Mouse (Mus musculus): ENCODE measurements at regions not wholly inside any gene's neighbourhood (a gene's known extent, or its start where the extent isn't known, plus 50 kb on each side); places are given as distances from the start of the nearest gene placed in this dataset.
A peak's percentile ranks its signal among the peaks of the same experiment; 100 is the strongest.

- H3K27ac ChIP-seq (replicated peaks; ENCODE audit: low read depth, low read length), result no peak overlapping the region
These were observed 513.6 kb upstream of the Nox3 start for GRCm38 (mm10) chr17:4209650-4210049.

DNA sequence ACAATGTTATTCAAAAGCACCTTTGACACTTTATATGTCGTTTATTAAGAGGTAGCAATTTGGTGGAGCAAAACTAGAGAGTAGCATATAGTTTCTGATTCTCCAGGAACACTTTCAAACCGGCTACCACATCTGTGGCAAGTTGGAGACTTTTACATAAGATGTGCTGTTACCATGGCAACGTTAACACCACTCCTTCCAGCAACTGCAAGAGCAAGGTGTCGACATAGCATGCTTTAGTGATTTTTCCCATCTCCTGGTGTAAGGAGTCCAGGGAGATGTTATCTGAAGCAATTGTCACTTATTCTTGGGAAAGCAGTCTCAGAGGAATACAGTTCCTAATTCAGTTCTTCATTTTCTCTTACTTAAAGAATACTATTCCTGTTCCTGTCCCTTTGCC is 516.5 kb upstream of the Nox3 start:
- DNase-seq (peak; percentile 76), ATAC-seq (ENCODE audit: low FRiP score, low TSS enrichment) (no peak)
- Histone ChIP-seq H3K4me3 (replicated peaks; ENCODE audit: low read depth, low read length) (no peak overlapping the region), H3K4me1 (ENCODE audit: control insufficient read depth, insufficient read depth, low read length) (no peaks in the 10 kb centered on the region), H3K27me3 (ENCODE audit: control insufficient read depth, insufficient read depth, low read length) (no peaks in the 10 kb centered on the region), H3K9me3 (ENCODE audit: control insufficient read depth, low read length) (no peaks in the 10 kb centered on the region), H3K36me3 (ENCODE audit: control insufficient read depth, insufficient read depth, low read length) (no peaks in the 10 kb centered on the region), H3K27ac (replicated peaks; ENCODE audit: low read depth, low read length) (no peak overlapping the region), H3K9ac (replicated peaks; ENCODE audit: low read length) (no peak overlapping the region), H3K4me2 (ENCODE audit: low read length) (no peak overlapping the region)
- 59% methylated on average over 4 of the region's 4 CpGs for WGBS

More at GRCm38 (mm10) chr17:4209650-4210049, 513.6 kb upstream of the Nox3 start:
- H3K9ac ChIP-seq (replicated peaks; ENCODE audit: low read length), result no peak overlapping the region
- ATAC-seq (ENCODE audit: low FRiP score, low TSS enrichment), result no peak
- H3K4me3 ChIP-seq (replicated peaks; ENCODE audit: low read depth, low read length), result no peak overlapping the region
- no peaks in the 10 kb centered on the region for H3K9me3 ChIP-seq (ENCODE audit: control insufficient read depth, low read length)
- no peak overlapping the region for H3K4me2 ChIP-seq (ENCODE audit: low read length)
- H3K4me1 ChIP-seq (ENCODE audit: control insufficient read depth, insufficient read depth, low read length), result no peaks in the 10 kb centered on the region
- H3K36me3 ChIP-seq (ENCODE audit: control insufficient read depth, insufficient read depth, low read length), result no peaks in the 10 kb centered on the region
- no peaks in the 10 kb centered on the region for H3K27me3 ChIP-seq (ENCODE audit: control insufficient read depth, insufficient read depth, low read length)
- 88% methylated on average over 8 of the region's 8 CpGs for WGBS
- DNase-seq, result no peak

GRCm38 (mm10) chr17:4214970-4215369 is 518.9 kb upstream of the Nox3 start:
- 60% methylated on average over 8 of the region's 8 CpGs for WGBS
- Histone ChIP-seq H3K4me1 (ENCODE audit: control insufficient read depth, insufficient read depth, low read length) (no peaks in the 10 kb centered on the region), H3K36me3 (ENCODE audit: control insufficient read depth, insufficient read depth, low read length) (no peaks in the 10 kb centered on the region), H3K27ac (replicated peaks; ENCODE audit: low read depth, low read length) (no peak overlapping the region), H3K9me3 (ENCODE audit: control insufficient read depth, low read length) (no peaks in the 10 kb centered on the region), H3K27me3 (ENCODE audit: control insufficient read depth, insufficient read depth, low read length) (no peaks in the 10 kb centered on the region), H3K4me3 (replicated peaks; ENCODE audit: low read depth, low read length) (no peak overlapping the region), H3K4me2 (ENCODE audit: low read length) (no peak overlapping the region), H3K9ac (replicated peaks; ENCODE audit: low read length) (no peak overlapping the region)
- DNase-seq, result no peak
- ATAC-seq (ENCODE audit: low FRiP score, low TSS enrichment), result no peak

GRCm38 (mm10) chr17:4216203-4216602 is 520.1 kb upstream of the Nox3 start:
- Histone ChIP-seq H3K27me3 (ENCODE audit: control insufficient read depth, insufficient read depth, low read length) (no peaks in the 10 kb centered on the region), H3K27ac (replicated peaks; ENCODE audit: low read depth, low read length) (no peak overlapping the region), H3K4me1 (ENCODE audit: control insufficient read depth, insufficient read depth, low read length) (no peaks in the 10 kb centered on the region), H3K36me3 (ENCODE audit: control insufficient read depth, insufficient read depth, low read length) (no peaks in the 10 kb centered on the region), H3K9me3 (ENCODE audit: control insufficient read depth, low read length) (no peaks in the 10 kb centered on the region), H3K9ac (replicated peaks; ENCODE audit: low read length) (no peak overlapping the region), H3K4me2 (ENCODE audit: low read length) (no peak overlapping the region), H3K4me3 (replicated peaks; ENCODE audit: low read depth, low read length) (no peak overlapping the region)
- 51% methylated on average over 4 of the region's 4 CpGs for WGBS
- DNase-seq, result no peak
- no peak for ATAC-seq (ENCODE audit: low FRiP score, low TSS enrichment)

- no peak overlapping the region for H3K9ac ChIP-seq (replicated peaks; ENCODE audit: low read length)
- H3K9me3 ChIP-seq (ENCODE audit: control insufficient read depth, low read length), result no peaks in the 10 kb centered on the region
- no peaks in the 10 kb centered on the region for H3K27me3 ChIP-seq (ENCODE audit: control insufficient read depth, insufficient read depth, low read length)
- no peaks in the 10 kb centered on the region for H3K4me1 ChIP-seq (ENCODE audit: control insufficient read depth, insufficient read depth, low read length)
- ATAC-seq (ENCODE audit: low FRiP score, low TSS enrichment) (no peak), DNase-seq (no peak)
- no peak overlapping the region for H3K4me3 ChIP-seq (replicated peaks; ENCODE audit: low read depth, low read length)
- H3K4me2 ChIP-seq (ENCODE audit: low read length), result no peak overlapping the region
- H3K27ac ChIP-seq (replicated peaks; ENCODE audit: low read depth, low read length), result no peak overlapping the region
- no peaks in the 10 kb centered on the region for H3K36me3 ChIP-seq (ENCODE audit: control insufficient read depth, insufficient read depth, low read length)
- 85% methylated on average over 8 of the region's 8 CpGs for WGBS
These were observed 520.7 kb upstream of the Nox3 start for GRCm38 (mm10) chr17:4216750-4217149.

DNA sequence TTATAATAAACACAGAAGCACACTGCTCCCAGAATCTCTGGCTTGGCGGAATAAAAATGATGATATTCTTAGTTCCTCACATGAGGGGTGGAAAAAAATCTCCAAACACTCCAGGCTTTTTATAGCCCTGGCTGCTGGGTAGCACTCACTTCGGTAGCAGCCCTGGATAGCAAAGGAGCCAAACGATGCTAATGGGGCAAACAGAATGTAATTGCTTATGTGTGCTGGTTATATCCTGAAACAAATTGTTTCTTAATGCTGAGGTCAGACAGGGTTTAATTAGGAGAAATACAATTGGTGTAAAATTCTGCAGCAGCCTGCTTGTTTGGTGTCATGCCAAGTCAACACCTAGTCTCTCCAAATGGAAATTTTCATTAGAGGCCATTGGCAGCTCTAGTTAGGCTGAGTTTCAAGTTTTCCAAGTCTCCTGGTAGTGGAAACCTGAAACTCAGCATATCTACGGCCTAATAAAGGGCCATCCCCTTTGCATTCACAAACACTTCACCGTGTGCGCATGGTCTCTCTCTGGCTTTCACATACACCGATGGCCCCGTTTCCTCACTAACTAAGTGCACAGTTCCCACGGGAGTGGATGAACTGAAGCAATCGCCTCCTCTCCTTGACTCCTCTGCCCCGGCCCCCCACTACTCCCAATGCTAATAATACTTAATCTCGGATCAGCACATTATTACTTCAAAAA is 524.8 kb upstream of the Nox3 start:
- Histone ChIP-seq H3K4me3 (replicated peaks; ENCODE audit: low read depth, low read length) (no peak overlapping the region), H3K4me2 (ENCODE audit: low read length) (no peak overlapping the region), H3K4me1 (ENCODE audit: control insufficient read depth, insufficient read depth, low read length) (no peaks in the 10 kb centered on the region), H3K27ac (replicated peaks; ENCODE audit: low read depth, low read length) (no peak overlapping the region), H3K27me3 (ENCODE audit: control insufficient read depth, insufficient read depth, low read length) (no peaks in the 10 kb centered on the region), H3K9ac (replicated peaks; ENCODE audit: low read length) (no peak overlapping the region), H3K9me3 (ENCODE audit: control insufficient read depth, low read length) (no peaks in the 10 kb centered on the region), H3K36me3 (ENCODE audit: control insufficient read depth, insufficient read depth, low read length) (no peaks in the 10 kb centered on the region)
- DNase-seq, result no peak
- ATAC-seq (ENCODE audit: low FRiP score, low TSS enrichment), result no peak
- 84% methylated on average over 12 of the region's 12 CpGs for WGBS

DNA sequence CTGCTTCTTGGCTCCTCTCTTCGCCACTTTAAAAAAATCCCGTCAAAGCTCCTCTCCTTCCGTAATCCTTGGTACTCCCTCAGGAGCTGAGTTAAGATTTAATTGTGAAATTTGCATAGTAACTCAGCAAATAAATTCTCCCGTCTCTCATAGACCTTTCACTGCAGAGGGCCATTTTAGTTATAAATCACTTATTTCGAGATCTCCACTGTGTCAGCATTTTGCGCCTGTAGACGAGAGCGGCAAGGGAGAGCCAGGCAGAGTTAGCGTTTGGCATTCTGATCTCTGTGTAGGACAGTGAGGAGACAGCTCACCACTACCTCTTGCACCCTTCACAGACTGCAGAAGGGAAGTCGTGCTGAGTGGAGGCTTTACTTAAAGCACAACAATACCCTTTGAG is 531.8 kb upstream of the Nox3 start:
- Histone ChIP-seq H3K9ac (replicated peaks; ENCODE audit: low read length) (no peak overlapping the region), H3K27ac (replicated peaks; ENCODE audit: low read depth, low read length) (peak overlapping the region; percentile 61; the same call in 1 of the 2 replicates), H3K4me1 (ENCODE audit: control insufficient read depth, insufficient read depth, low read length) (0 out of 2 replicates have a peak, but pooled peaks cover 5% of the 10 kb centered on the region), H3K4me2 (ENCODE audit: low read length) (peak overlapping the region; percentile 9; the same call in 1 of the 2 replicates), H3K36me3 (ENCODE audit: control insufficient read depth, insufficient read depth, low read length) (no peaks in the 10 kb centered on the region), H3K27me3 (ENCODE audit: control insufficient read depth, insufficient read depth, low read length) (no peaks in the 10 kb centered on the region), H3K9me3 (ENCODE audit: control insufficient read depth, low read length) (no peaks in the 10 kb centered on the region), H3K4me3 (replicated peaks; ENCODE audit: low read depth, low read length) (no peak overlapping the region)
- DNase-seq (peak; percentile 26), ATAC-seq (ENCODE audit: low FRiP score, low TSS enrichment) (no peak)
- 55% methylated on average over 10 of the region's 10 CpGs for WGBS

- Histone ChIP-seq H3K27ac (replicated peaks; ENCODE audit: low read depth, low read length) (no peak overlapping the region), H3K36me3 (ENCODE audit: control insufficient read depth, insufficient read depth, low read length) (no peaks in the 10 kb centered on the region), H3K27me3 (ENCODE audit: control insufficient read depth, insufficient read depth, low read length) (no peaks in the 10 kb centered on the region), H3K4me1 (ENCODE audit: control insufficient read depth, insufficient read depth, low read length) (0 out of 2 replicates have a peak, but pooled peaks cover 5% of the 10 kb centered on the region), H3K9me3 (ENCODE audit: control insufficient read depth, low read length) (no peaks in the 10 kb centered on the region), H3K4me2 (ENCODE audit: low read length) (no peak overlapping the region), H3K9ac (replicated peaks; ENCODE audit: low read length) (no peak overlapping the region), H3K4me3 (replicated peaks; ENCODE audit: low read depth, low read length) (no peak overlapping the region)
- ATAC-seq (ENCODE audit: low FRiP score, low TSS enrichment) (no peak), DNase-seq (no peak)
- WGBS, result 37% methylated on average over 2 of the region's 2 CpGs
These were observed 533.9 kb upstream of the Nox3 start for GRCm38 (mm10) chr17:4229969-4230368.

DNA sequence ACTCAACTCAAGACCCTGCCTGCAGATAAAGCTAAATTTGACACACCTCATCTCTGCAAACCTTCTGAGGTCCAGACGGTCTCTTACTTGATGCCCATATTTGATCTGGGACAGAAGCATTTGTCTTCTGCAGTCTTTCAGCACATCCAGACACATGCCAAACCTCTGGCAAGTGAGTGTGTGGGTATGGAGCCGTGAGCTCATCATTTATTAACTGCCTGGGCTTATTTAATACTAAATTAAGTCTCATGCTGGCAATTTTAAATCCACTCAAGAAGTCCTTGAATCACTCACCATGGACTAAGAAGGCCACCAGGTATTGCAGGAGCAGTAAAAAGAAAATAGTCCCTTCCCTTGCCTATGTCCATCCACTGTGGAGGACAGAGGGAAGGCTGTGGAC is 554.4 kb upstream of the Nox3 start:
- Histone ChIP-seq H3K4me2 (ENCODE audit: low read length) (no peak overlapping the region), H3K27me3 (ENCODE audit: control insufficient read depth, insufficient read depth, low read length) (no peaks in the 10 kb centered on the region), H3K9ac (replicated peaks; ENCODE audit: low read length) (no peak overlapping the region), H3K4me3 (replicated peaks; ENCODE audit: low read depth, low read length) (no peak overlapping the region), H3K4me1 (ENCODE audit: control insufficient read depth, insufficient read depth, low read length) (no peaks in the 10 kb centered on the region), H3K36me3 (ENCODE audit: control insufficient read depth, insufficient read depth, low read length) (no peaks in the 10 kb centered on the region), H3K27ac (replicated peaks; ENCODE audit: low read depth, low read length) (no peak overlapping the region), H3K9me3 (ENCODE audit: control insufficient read depth, low read length) (no peaks in the 10 kb centered on the region)
- no peak for DNase-seq
- ATAC-seq (ENCODE audit: low FRiP score, low TSS enrichment), result no peak
- WGBS, result 88% methylated on average over 2 of the region's 2 CpGs

Data from midbrain, embryonic 14.5 days (tissue).